ENCODE assay signal across 8 mouse cellular contexts in genomic region chr15:27594973-27595372, GRCm38 (mm10). TPM values are rescaled to one million over a fixed set of nuclear protein-coding genes. Genes with fewer than 3 reads are reported as not detected.
DNase-seq lines count a peak whose midpoint lies in the region; ATAC-seq and TF ChIP-seq lines count a peak whose summit lies in the region.

No protein-coding gene starts in this region.

- H3K4me1 ChIP-seq in heart, embryonic 14.5 days (ENCODE audit: control insufficient read depth in 2 of 2, insufficient read depth in 2 of 2, low read length in 2 of 2), result peaks cover 9 to 22% of the 10 kb centered on the region in 2 experiments
- peaks cover 58% of the 10 kb centered on the region for H3K4me1 ChIP-seq in E14TG2a.4 (replicated peaks; ENCODE audit: low read depth, low read length)
- H3K4me1 ChIP-seq in embryonic facial prominence, embryonic 12.5 days, result peaks cover 15% of the 10 kb centered on the region
- H3K4me1 ChIP-seq in midbrain, embryonic 11.5 days (ENCODE audit: control insufficient read depth, insufficient read depth, low read length), result peaks cover 8% of the 10 kb centered on the region

- no peak overlapping the region for H3K9ac ChIP-seq in heart, embryonic 14.5 days (ENCODE audit: low read length)
- H3K9ac ChIP-seq in embryonic facial prominence, embryonic 12.5 days, result no peak overlapping the region
- H3K9ac ChIP-seq in midbrain, embryonic 11.5 days (ENCODE audit: low read length), result no peak overlapping the region

- no peak overlapping the region for H3K4me2 ChIP-seq in heart, embryonic 14.5 days (ENCODE audit: low read length)
- no peak overlapping the region for H3K4me2 ChIP-seq in embryonic facial prominence, embryonic 12.5 days (replicated peaks)
- H3K4me2 ChIP-seq in midbrain, embryonic 11.5 days, result no peak overlapping the region

- DNase-seq in heart, adult 8-10 months (ENCODE audit: low spot score), result no peak
- DNase-seq in midbrain, embryonic 11.5 days (ENCODE audit: low spot score, missing footprints), result peak; percentile 89
- DNase-seq in gastrocnemius, postnatal 4 days (ENCODE audit: low spot score in 2 of 2), result no peak
- DNase-seq in cerebellum, adult 9-11 months, result no peak

- H3K36me3 ChIP-seq in heart, embryonic 14.5 days (ENCODE audit: control insufficient read depth, insufficient read depth, low read length), result peaks cover 75% of the 10 kb centered on the region
- H3K36me3 ChIP-seq in E14TG2a.4 (ENCODE audit: insufficient read depth, low read length), result peaks cover 78% of the 10 kb centered on the region
- peaks cover 37% of the 10 kb centered on the region for H3K36me3 ChIP-seq in embryonic facial prominence, embryonic 12.5 days
- peaks cover 5% of the 10 kb centered on the region for H3K36me3 ChIP-seq in midbrain, embryonic 11.5 days (ENCODE audit: control insufficient read depth, insufficient read depth, low read length)

- 38% methylated on average over 4 of the region's 4 CpGs for WGBS in heart, embryonic 14.5 days
- WGBS in embryonic facial prominence, embryonic 12.5 days, result 38% methylated on average over 4 of the region's 4 CpGs
- WGBS in midbrain, embryonic 11.5 days, result 36% methylated on average over 4 of the region's 4 CpGs

- no peaks in the 10 kb centered on the region for H3K9me3 ChIP-seq in heart, embryonic 14.5 days (ENCODE audit: control insufficient read depth, low read length)
- H3K9me3 ChIP-seq in E14TG2a.4 (ENCODE audit: low read length), result no peaks in the 10 kb centered on the region
- no peaks in the 10 kb centered on the region for H3K9me3 ChIP-seq in embryonic facial prominence, embryonic 12.5 days
- H3K9me3 ChIP-seq in midbrain, embryonic 11.5 days (ENCODE audit: control insufficient read depth, low read length), result no peaks in the 10 kb centered on the region

- H3K4me3 ChIP-seq in heart, embryonic 14.5 days (ENCODE audit: control insufficient read depth in 1 of 2, insufficient read depth in 1 of 2, low read depth in 1 of 2, low read length in 2 of 2), result no peak overlapping the region
- H3K4me3 ChIP-seq in E14TG2a.4 (replicated peaks; ENCODE audit: low read length), result 0 out of 2 replicates have a peak overlapping the region, but pooled peaks have one; percentile 26
- H3K4me3 ChIP-seq in embryonic facial prominence, embryonic 12.5 days, result no peak overlapping the region
- no peak overlapping the region for H3K4me3 ChIP-seq in midbrain, embryonic 11.5 days (ENCODE audit: low read depth, low read length)

- no peaks in the 10 kb centered on the region for H3K27me3 ChIP-seq in heart, embryonic 14.5 days (ENCODE audit: control insufficient read depth, insufficient read depth, low read length)
- H3K27me3 ChIP-seq in E14TG2a.4 (ENCODE audit: insufficient read depth, low read length), result no peaks in the 10 kb centered on the region
- no peaks in the 10 kb centered on the region for H3K27me3 ChIP-seq in embryonic facial prominence, embryonic 12.5 days
- H3K27me3 ChIP-seq in midbrain, embryonic 11.5 days (ENCODE audit: control insufficient read depth, insufficient read depth, low read length), result no peaks in the 10 kb centered on the region

- ATAC-seq in heart, embryonic 14.5 days (ENCODE audit: insufficient number of reproducible peaks, insufficient read depth, low FRiP score, low read depth), result no peak
- peak; percentile 74; the same call in 1 of the 2 replicates for ATAC-seq in embryonic facial prominence, embryonic 12.5 days (ENCODE audit: insufficient number of reproducible peaks, insufficient read depth, low FRiP score, low TSS enrichment)
- peak; percentile 59; the same call in 1 of the 2 replicates for ATAC-seq in midbrain, embryonic 11.5 days (ENCODE audit: low FRiP score)
- ATAC-seq in inflammation-experienced regulatory T-cells, adult 6 months, result no peak

- TF ChIP-seq CTCF in E14TG2a.4 (conservative IDR thresholded peaks at IDR 0.05; ENCODE audit: low read length), result no peak

- H3K27ac ChIP-seq in heart, embryonic 14.5 days (replicated peaks in 1 of 2; ENCODE audit: control insufficient read depth in 1 of 2, insufficient read depth in 1 of 2, low read depth in 2 of 2, low read length in 2 of 2), result peak overlapping the region; percentile 48 to 76
- H3K27ac ChIP-seq in embryonic facial prominence, embryonic 12.5 days, result peak overlapping the region; percentile 73; the same call in 1 of the 2 replicates
- H3K27ac ChIP-seq in midbrain, embryonic 11.5 days (ENCODE audit: low read depth, low read length), result peak overlapping the region; percentile 11; the same call in 1 of the 2 replicates

RNA-seq across cellular contexts. Expression of gene Otulin, which starts 35.5 kb away (rescaled TPM):
- polyA plus RNA-seq in heart, embryonic 14.5 days (2014; fragmentation: Nextera tagmentation; extraction: Ambion mirVana), result 37.4 and 38.1 TPM in 2 replicates
- total RNA-seq in heart, adult 8-10 months (2022), result 10 to 100 TPM; 25.7 to 29.2 (median 27.6) TPM
- 35.4 and 35.6 TPM in 2 replicates for polyA plus RNA-seq in embryonic facial prominence, embryonic 12.5 days (2016; fragmentation: Nextera tagmentation; extraction: Ambion mirVana)
- 33.3 and 34.0 TPM in 2 replicates for polyA plus RNA-seq in midbrain, embryonic 11.5 days (2014; fragmentation: Nextera tagmentation; extraction: Ambion mirVana)
- polyA plus RNA-seq in inflammation-experienced regulatory T-cells, adult 6 months (2017; shearing (Covaris generic)), result 10 to 100 TPM; 10.4 to 14.3 (median 12.3) TPM
- 10 to 100 TPM; 23.8 to 28.1 TPM for total RNA-seq in gastrocnemius, postnatal 4 days (2021)

Comparison
In these comparisons a context has a peak if more than half of its experiments do, and no peak if none do; other contexts are left out.
1. ATAC-seq: peak in embryonic facial prominence, embryonic 12.5 days (single experiment) and midbrain, embryonic 11.5 days (single experiment); none in heart, embryonic 14.5 days (single experiment) and inflammation-experienced regulatory T-cells, adult 6 months (single experiment).
2. H3K27ac ChIP-seq: peak in every context shown above with its lines; median percentile 73 in embryonic facial prominence, embryonic 12.5 days; 62 in heart, embryonic 14.5 days; 11 in midbrain, embryonic 11.5 days.